Mouse (Mus musculus) lung, postnatal 25 days (tissue): Measurements from ENCODE around the gene Plppr3.

Source experiments
- DNase-seq: peaks from one replicate; pipeline ENCODE4 v3.0.0; 2022; ENCODE audit warnings: low spot score

The Plppr3 gene

GRCm38 (mm10) chr10:79852107-79852789 lies 22.2 kb downstream of the Plppr3 start:
- DNase-seq = peak; percentile 74

GRCm38 (mm10) chr10:79851653-79852052 lies 22.8 kb downstream of the Plppr3 start:
- no peak for DNase-seq

GRCm38 (mm10) chr10:79849941-79850628 lies 24.3 kb downstream of the Plppr3 start:
- no peak for DNase-seq

- DNase-seq = no peak
Measured at GRCm38 (mm10) chr10:79846553-79846952, 27.9 kb downstream of the Plppr3 start.

GRCm38 (mm10) chr10:79843476-79843875 lies 31.0 kb downstream of the Plppr3 start:
- no peak for DNase-seq

- no peak for DNase-seq
Measured at GRCm38 (mm10) chr10:79842322-79842721, 32.1 kb downstream of the Plppr3 start.

GRCm38 (mm10) chr10:79840644-79841551 lies 33.5 kb downstream of the Plppr3 start:
- peak; percentile 82 for DNase-seq

GRCm38 (mm10) chr10:79840091-79840490 lies 34.3 kb downstream of the Plppr3 start:
- DNase-seq = no peak

- no peak for DNase-seq
Measured at GRCm38 (mm10) chr10:79838151-79838550, 36.3 kb downstream of the Plppr3 start.

GRCm38 (mm10) chr10:79836918-79837317 lies 37.5 kb downstream of the Plppr3 start:
- DNase-seq = no peak

- peak; percentile 76 for DNase-seq
Measured at GRCm38 (mm10) chr10:79834769-79835398, 39.5 kb downstream of the Plppr3 start.

GRCm38 (mm10) chr10:79832786-79833181 lies 41.6 kb downstream of the Plppr3 start:
- no peak for DNase-seq

- DNase-seq = no peak
Measured at GRCm38 (mm10) chr10:79832026-79832785, 42.2 kb downstream of the Plppr3 start.

- no peak for DNase-seq
Measured at GRCm38 (mm10) chr10:79831583-79831982, 42.9 kb downstream of the Plppr3 start.

- peak; percentile 59 for DNase-seq
Measured at GRCm38 (mm10) chr10:79824413-79824812, 50.0 kb downstream of the Plppr3 start.

GRCm38 (mm10) chr10:79823011-79823410 lies 51.4 kb downstream of the Plppr3 start:
- no peak for DNase-seq

GRCm38 (mm10) chr10:79822372-79822771 lies 52.1 kb downstream of the Plppr3 start:
- DNase-seq = peak; percentile 28

GRCm38 (mm10) chr10:79821731-79822130 lies 52.7 kb downstream of the Plppr3 start:
- no peak for DNase-seq

GRCm38 (mm10) chr10:79820782-79821181 lies 53.7 kb downstream of the Plppr3 start, which contains the start of gene Misp:
Gene Misp, plus strand, starts transcription at chr10:79820989.
- DNase-seq = peak; percentile 28

- DNase-seq = no peak
Measured at GRCm38 (mm10) chr10:79820277-79820676, 54.2 kb downstream of the Plppr3 start.

- DNase-seq = no peak
Measured at GRCm38 (mm10) chr10:79819606-79820005, 54.8 kb downstream of the Plppr3 start.
